ENCODE assay signal across 8 mouse cellular contexts in the genomic region with DNA sequence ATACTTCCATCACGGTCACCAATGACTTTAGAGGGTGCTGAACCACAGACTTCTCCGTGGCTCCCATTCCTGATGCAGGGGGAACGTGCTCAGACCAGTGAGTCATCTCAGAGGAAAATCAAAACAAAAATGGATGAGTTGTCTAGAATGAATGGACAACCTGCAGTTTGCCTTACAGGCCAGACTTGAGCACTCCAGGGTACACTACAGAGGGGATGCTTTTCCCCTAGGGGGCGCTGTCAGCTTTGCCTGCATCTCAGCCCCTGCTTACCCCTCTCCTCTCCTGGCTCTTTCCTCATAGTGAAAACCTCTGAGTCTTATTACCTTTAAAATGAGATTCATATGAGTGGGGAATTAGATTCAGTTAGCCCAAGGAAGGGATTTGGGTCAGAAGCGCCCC.
A peak's percentile ranks its signal among the peaks of the same experiment; 100 is the strongest.
DNase-seq lines count a peak whose midpoint lies in the region; ATAC-seq and TF ChIP-seq lines count a peak whose summit lies in the region.

No protein-coding gene starts in this region.

- DNase-seq in cerebellum, adult 11 months, result peak; percentile 57
- DNase-seq in A20 (ENCODE audit: low read depth, low spot score), result peak; percentile 30
- DNase-seq in brain, embryonic 14.5 days (ENCODE audit: low read depth), result peak; percentile 65
- DNase-seq in frontal cortex, postnatal 36 days (ENCODE audit: low spot score in 2 of 2), result peak; percentile 63 to 74
- DNase-seq in layer of hippocampus, adult 9-11 months, result peak; percentile 80
- peak; percentile 40 to 55 for DNase-seq in lung, postnatal 4 days
- peak; percentile 29 to 38 for DNase-seq in thymus, adult 18-20 months

- TF ChIP-seq CTCF in brain, embryonic 14.5 days (IDR thresholded peaks at IDR 0.05; ENCODE audit: borderline replicate concordance, extremely low read depth, insufficient read depth, insufficient read length), result peak; percentile 70

- no peak for ATAC-seq in cerebellum, adult (ENCODE audit: insufficient number of reproducible peaks, low FRiP score, low TSS enrichment)

- TF ChIP-seq POLR2A in brain, embryonic 14.5 days (IDR thresholded peaks at IDR 0.05; ENCODE audit: borderline replicate concordance, extremely low read depth, insufficient read depth, insufficient read length, poor library complexity, severe bottlenecking), result no peak

Comparison
In these comparisons a context has a peak if more than half of its experiments do, and no peak if none do; other contexts are left out.
1. DNase-seq: peak in every context shown above with its lines; median percentile 80 in layer of hippocampus, adult 9-11 months; 68 in frontal cortex, postnatal 36 days; 65 in brain, embryonic 14.5 days; 57 in cerebellum, adult 11 months; 48 in lung, postnatal 4 days; 34 in thymus, adult 18-20 months; 30 in A20.